Mouse (Mus musculus) gonadal fat pad, adult 2 months (tissue): Measurements from ENCODE around the gene Scnn1a. TPM values are rescaled to one million over a fixed set of nuclear protein-coding genes. Genes with fewer than 3 reads are reported as not detected.
"Not testable (repeated sequence)": the region's sequence is repeated elsewhere in the genome, so short reads cannot be mapped to it uniquely, and the experiment has no call there.

Experiments used
- DNase-seq: peaks from one replicate; pipeline ENCODE4 v3.0.0-alpha.2; 2012; ENCODE audit warnings: low read depth
- polyA plus RNA-seq: library from polyadenylated mRNA; depleted of rRNA; stranded (reverse); fragments of >200 nt; gene quantifications from 2 replicates; pipeline ENCODE4 v1.2.3, GENCODE M21; 2012; rRNA removed

Scnn1a gene
- polyA plus RNA-seq: 25.9 and 40.7 TPM in 2 replicates

- DNase-seq: no peak
Measured at GRCm38 (mm10) chr6:125320323-125320722, at the start of gene Scnn1a. Gene Scnn1a (plus strand): TSS chr6:125320659.

GRCm38 (mm10) chr6:125271455-125272227 lies 48.8 kb upstream of the Scnn1a start:
- DNase-seq: peak; percentile 75

GRCm38 (mm10) chr6:125272228-125272785 lies 48.2 kb upstream of the Scnn1a start:
- DNase-seq: no peak

DNA sequence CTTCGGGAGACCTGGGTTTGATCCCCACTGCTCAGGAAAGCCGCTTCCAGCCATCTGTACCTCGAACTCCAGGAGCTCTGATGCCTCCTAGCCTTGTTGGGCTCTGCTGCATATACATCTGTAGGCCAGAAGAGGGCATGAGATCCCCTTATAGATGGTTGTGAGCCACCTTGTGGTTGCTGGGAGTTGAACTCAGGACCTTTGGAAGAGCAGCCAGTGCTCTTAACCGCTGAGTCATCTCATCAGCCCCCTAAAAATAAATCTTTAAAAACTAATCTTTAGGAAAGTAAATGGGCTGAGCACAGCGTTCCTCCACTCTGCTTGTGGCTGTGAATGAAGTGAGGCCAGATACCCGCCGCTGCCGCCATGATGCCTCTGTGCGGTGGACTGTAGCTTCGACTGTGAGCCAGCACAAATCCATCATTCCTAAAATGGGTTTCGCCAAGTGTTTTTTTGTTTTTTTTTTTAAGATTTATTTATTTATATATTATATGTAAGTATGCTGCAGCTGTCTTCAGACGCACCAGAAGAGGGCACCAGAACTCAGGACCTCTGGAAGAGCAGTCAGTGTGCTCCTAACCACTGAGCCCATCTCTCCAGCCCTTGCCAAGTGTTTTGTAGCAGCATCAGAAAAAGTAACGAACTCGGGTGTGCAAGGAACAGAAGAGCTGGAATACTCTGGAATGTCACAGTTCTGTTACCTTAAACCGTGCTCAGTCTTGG lies 45.5 kb upstream of the Scnn1a start:
- DNase-seq: no peak

- no peak for DNase-seq
Measured at GRCm38 (mm10) chr6:125279729-125280128, 40.7 kb upstream of the Scnn1a start.

- not testable (repeated sequence) for DNase-seq
Measured at GRCm38 (mm10) chr6:125282721-125283120, 37.7 kb upstream of the Scnn1a start.

GRCm38 (mm10) chr6:125284250-125284649 lies 36.2 kb upstream of the Scnn1a start:
- no peak for DNase-seq

GRCm38 (mm10) chr6:125284751-125285150 lies 35.7 kb upstream of the Scnn1a start:
- no peak for DNase-seq

- no peak for DNase-seq
Measured at GRCm38 (mm10) chr6:125285890-125286289, 34.6 kb upstream of the Scnn1a start, which contains the start of gene Tuba3a. Gene Tuba3a (minus strand): TSS chr6:125286042.

- DNase-seq: no peak
Measured at GRCm38 (mm10) chr6:125286944-125287343, 33.5 kb upstream of the Scnn1a start.

- DNase-seq: no peak
Measured at GRCm38 (mm10) chr6:125288730-125289129, 31.7 kb upstream of the Scnn1a start.

GRCm38 (mm10) chr6:125291329-125291728 lies 29.1 kb upstream of the Scnn1a start:
- no peak for DNase-seq

DNA sequence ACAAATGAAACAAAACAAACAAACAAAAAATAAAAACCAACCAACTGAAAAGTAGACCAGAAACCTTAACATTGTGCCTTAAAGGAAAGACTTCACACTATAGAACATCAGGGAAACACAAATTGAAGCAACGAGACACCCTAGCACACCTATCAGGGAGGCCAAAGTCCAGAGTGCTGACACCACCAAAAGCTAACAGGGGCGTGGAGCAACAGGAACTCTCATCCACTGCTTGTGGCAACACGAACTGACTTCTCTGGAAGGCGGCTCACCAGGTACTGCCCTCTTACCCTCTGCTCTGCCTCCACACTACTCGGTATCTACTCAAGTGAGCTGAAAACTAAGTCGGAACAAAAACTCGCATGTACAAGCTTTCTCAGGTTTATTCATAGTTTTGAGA lies 28.2 kb upstream of the Scnn1a start:
- DNase-seq: no peak

GRCm38 (mm10) chr6:125294049-125294448 lies 26.4 kb upstream of the Scnn1a start:
- no peak for DNase-seq

- no peak for DNase-seq
Measured at GRCm38 (mm10) chr6:125297149-125297820, 23.2 kb upstream of the Scnn1a start.

- no peak for DNase-seq
Measured at GRCm38 (mm10) chr6:125300982-125301381, 19.5 kb upstream of the Scnn1a start.

DNA sequence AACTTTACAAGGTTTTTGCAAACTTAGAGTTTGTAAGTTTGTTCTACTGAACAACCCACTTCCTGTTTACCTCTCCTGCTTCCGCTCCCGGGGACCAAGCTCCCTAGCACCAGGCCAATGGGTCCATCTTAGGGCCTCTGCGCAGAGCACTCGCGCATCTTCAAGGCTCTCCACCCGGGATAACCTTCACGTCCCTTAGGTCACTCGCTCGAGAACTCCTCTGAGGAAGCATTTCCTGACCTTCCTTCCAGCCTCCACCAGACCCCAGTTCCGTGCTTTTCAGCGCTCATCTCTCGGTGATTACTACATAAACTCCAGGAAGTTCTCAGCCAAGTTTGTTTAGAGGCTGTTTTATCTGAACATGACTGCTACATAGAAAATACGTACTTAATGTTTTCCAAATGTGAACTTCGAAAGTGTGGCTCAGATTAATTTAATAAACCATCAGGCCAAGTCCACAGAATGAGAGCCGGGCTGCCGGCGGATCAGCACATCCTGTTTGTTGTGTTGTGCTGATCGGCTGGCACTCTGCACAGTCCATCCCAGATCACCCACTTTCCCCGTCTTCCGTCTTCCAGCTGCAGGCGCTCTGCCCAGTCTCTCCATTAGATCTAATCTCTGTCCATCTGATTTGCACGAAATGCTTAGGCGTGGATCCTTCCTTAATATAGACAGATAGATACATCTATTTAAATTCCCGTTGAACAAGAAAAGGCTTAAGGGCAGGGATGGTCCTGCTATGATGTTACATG lies 18.1 kb upstream of the Scnn1a start:
- no peak for DNase-seq

- DNase-seq: no peak
Measured at GRCm38 (mm10) chr6:125303242-125303641, 17.2 kb upstream of the Scnn1a start.

DNA sequence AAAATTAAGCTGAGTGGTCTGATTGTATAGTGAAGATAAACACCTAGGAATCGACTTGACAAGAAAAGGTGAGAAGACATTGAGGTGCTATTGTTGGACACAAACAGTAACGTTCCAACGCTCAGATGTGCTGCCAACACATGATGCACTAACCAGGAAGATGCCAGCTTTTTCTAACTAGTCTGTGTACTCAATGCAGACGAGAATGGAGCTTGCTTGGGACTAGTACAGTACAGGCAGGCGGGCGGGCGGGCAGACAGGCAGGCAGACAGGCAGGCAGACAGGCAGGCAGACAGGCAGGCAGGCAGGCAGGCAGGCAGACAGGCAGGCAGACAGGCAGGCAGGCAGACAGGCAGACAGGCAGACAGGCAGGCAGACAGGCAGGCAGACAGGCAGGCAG lies 16.1 kb upstream of the Scnn1a start:
- DNase-seq: not testable (repeated sequence)

DNA sequence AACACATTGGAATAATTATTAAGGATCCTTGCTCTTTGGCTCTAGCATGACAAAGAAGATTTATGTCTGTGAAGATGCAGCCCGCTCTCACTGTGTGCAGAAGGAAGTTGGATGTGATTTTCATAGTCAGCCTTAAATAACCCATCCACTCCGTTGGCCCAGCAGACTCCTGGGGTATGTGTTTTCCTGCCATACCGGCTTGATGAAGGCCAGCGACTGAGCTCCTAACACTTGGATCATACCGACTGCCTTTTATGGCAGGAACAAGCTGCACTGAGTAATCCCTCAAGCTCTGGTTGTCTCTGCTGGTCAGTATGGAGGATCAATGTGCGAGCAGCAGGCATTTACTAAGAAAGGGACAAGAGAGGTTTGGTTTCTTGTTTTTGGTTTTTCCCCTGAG lies 15.0 kb upstream of the Scnn1a start:
- no peak for DNase-seq

GRCm38 (mm10) chr6:125307091-125307490 lies 13.4 kb upstream of the Scnn1a start:
- no peak for DNase-seq
